8 mouse cellular contexts compared by ENCODE assay signal in the genomic region with DNA sequence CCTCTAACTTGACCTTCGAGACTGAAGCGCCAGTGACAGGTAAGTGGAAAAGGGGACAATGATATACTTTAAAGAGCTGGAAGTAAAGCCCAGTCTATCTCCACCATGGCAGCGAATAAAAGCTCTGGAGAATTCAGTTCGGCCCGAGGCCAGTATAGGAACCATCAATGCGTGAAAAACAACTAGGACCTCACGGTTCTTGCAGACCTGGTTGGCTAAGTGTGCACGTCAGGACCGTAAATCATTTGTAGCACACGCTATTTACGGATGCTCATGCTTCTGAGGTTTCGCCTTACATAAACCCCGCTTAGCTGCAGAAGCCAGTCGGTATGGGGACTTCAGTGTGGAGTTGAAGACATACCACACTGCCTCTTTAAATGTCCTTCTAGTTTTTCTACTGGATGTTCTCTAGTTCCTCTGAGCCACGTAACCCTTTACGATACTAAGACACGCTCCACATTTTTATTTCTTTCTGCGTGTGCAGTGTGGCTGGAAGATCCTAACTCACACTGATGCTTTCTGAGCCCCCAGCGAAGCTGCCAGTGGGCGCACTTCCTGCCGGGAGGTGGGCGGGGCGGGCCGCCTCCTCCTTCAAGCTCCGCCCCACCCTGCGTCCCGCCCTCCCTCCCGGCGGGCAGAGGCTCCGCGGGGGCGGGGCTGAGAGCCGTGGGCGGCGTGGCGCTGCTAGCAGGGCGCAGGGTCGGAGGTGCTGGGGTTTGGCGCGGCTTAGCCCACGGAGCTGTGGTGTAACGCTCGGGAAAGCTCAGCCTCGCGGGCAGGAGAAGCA. TPM values are rescaled to one million over a fixed set of nuclear protein-coding genes. Genes with fewer than 3 reads are reported as not detected.
A peak's percentile ranks its signal among the peaks of the same experiment; 100 is the strongest.
DNase-seq lines count a peak whose midpoint lies in the region; ATAC-seq and TF ChIP-seq lines count a peak whose summit lies in the region.

A gene (plus strand): TSS at position 660 of the 787 bp plus-strand sequence.

- no peaks in the 10 kb centered on the region for H3K27me3 ChIP-seq in heart, embryonic 14.5 days (ENCODE audit: control insufficient read depth, insufficient read depth, low read length)
- H3K27me3 ChIP-seq in liver, embryonic 14.5 days (ENCODE audit: control insufficient read depth, insufficient read depth, low read length): no peaks in the 10 kb centered on the region
- no peaks in the 10 kb centered on the region for H3K27me3 ChIP-seq in stomach, embryonic 15.5 days (replicated peaks)

- H3K36me3 ChIP-seq in heart, embryonic 14.5 days (ENCODE audit: control insufficient read depth, insufficient read depth, low read length): no peaks in the 10 kb centered on the region
- no peaks in the 10 kb centered on the region for H3K36me3 ChIP-seq in liver, embryonic 14.5 days (replicated peaks; ENCODE audit: control insufficient read depth, insufficient read depth, low read depth)
- no peaks in the 10 kb centered on the region for H3K36me3 ChIP-seq in stomach, embryonic 15.5 days

- no peaks in the 10 kb centered on the region for H3K9me3 ChIP-seq in heart, embryonic 14.5 days (ENCODE audit: control insufficient read depth, low read length)
- H3K9me3 ChIP-seq in liver, embryonic 14.5 days (ENCODE audit: control insufficient read depth, low read length): no peaks in the 10 kb centered on the region
- no peaks in the 10 kb centered on the region for H3K9me3 ChIP-seq in stomach, embryonic 15.5 days

- H3K4me1 ChIP-seq in heart, embryonic 14.5 days (ENCODE audit: control insufficient read depth in 2 of 2, insufficient read depth in 2 of 2, low read length in 2 of 2): peaks cover 6 to 15% of the 10 kb centered on the region in 2 experiments
- peaks cover 15 to 26% of the 10 kb centered on the region in 2 experiments for H3K4me1 ChIP-seq in liver, embryonic 14.5 days (replicated peaks; ENCODE audit: control insufficient read depth in 2 of 2, insufficient read depth in 2 of 2, low read length in 1 of 2)
- H3K4me1 ChIP-seq in stomach, embryonic 15.5 days: 0 out of 2 replicates have a peak, but pooled peaks cover 4% of the 10 kb centered on the region

- H3K4me2 ChIP-seq in heart, embryonic 14.5 days (ENCODE audit: low read length): peak within 1 kb of the TSS; percentile 91
- H3K4me2 ChIP-seq in liver, embryonic 14.5 days (ENCODE audit: low read depth): peak within 1 kb of the TSS; percentile 100
- peak within 1 kb of the TSS; percentile 96 for H3K4me2 ChIP-seq in stomach, embryonic 15.5 days

- peak; percentile 83 to 85 for DNase-seq in CD8-positive naive resting alpha-beta T cell, adult 2 months (ENCODE audit: low read depth in 2 of 2, low spot score in 2 of 2)
- DNase-seq in c-Kit-negative CD71-positive TER-119-positive erythroid progenitor cells, embryonic 14.5 days (ENCODE audit: low read depth, low spot score): peak; percentile 79
- DNase-seq in fibroblast of lung, adult 2 months (ENCODE audit: low read depth): peak; percentile 49
- peak; percentile 96 for DNase-seq in kidney, postnatal 10 days
- DNase-seq in liver, embryonic 14.5 days (ENCODE audit: low read depth in 3 of 3, low spot score in 3 of 3): peak; percentile 74 to 75 (median 74)
- DNase-seq in neural tube, embryonic 10.5 days (ENCODE audit: extremely low spot score, low spot score): peak; percentile 88

- peak; percentile 92 for ATAC-seq in heart, embryonic 14.5 days (ENCODE audit: insufficient number of reproducible peaks, insufficient read depth, low FRiP score, low read depth)
- ATAC-seq in liver, embryonic 14.5 days (ENCODE audit: insufficient read depth): peak; percentile 84
- peak; percentile 91 for ATAC-seq in stomach, embryonic 15.5 days (ENCODE audit: insufficient read depth, low FRiP score, low read depth)

- 3% methylated on average over 41 of the region's 45 CpGs for WGBS in heart, embryonic 14.5 days
- 6% methylated on average over 45 of the region's 45 CpGs for WGBS in liver, embryonic 14.5 days (ENCODE audit: insufficient replicate concordance)
- WGBS in stomach, embryonic 15.5 days: 3% methylated on average over 44 of the region's 45 CpGs

- TF ChIP-seq EP300 in liver, embryonic 14.5 days (IDR thresholded peaks at IDR 0.05; ENCODE audit: low read depth): no peak

- H3K27ac ChIP-seq in heart, embryonic 14.5 days (replicated peaks in 1 of 2; ENCODE audit: control insufficient read depth in 1 of 2, insufficient read depth in 1 of 2, low read depth in 2 of 2, low read length in 2 of 2): peak within 1 kb of the TSS; percentile 64 to 81
- peak within 1 kb of the TSS; percentile 4 for H3K27ac ChIP-seq in liver, embryonic 14.5 days
- peak within 1 kb of the TSS; percentile 85 for H3K27ac ChIP-seq in stomach, embryonic 15.5 days

- no peak for TF ChIP-seq CTCF in liver, embryonic 14.5 days (IDR thresholded peaks at IDR 0.05; ENCODE audit: low read depth)

- peak within 1 kb of the TSS; percentile 87 to 89 for H3K4me3 ChIP-seq in heart, embryonic 14.5 days (ENCODE audit: control insufficient read depth in 1 of 2, insufficient read depth in 1 of 2, low read depth in 1 of 2, low read length in 2 of 2)
- peak within 1 kb of the TSS; percentile 86 to 96 for H3K4me3 ChIP-seq in liver, embryonic 14.5 days (ENCODE audit: insufficient read depth in 1 of 2, low read depth in 2 of 2, low read length in 2 of 2)
- peak within 1 kb of the TSS; percentile 59 for H3K4me3 ChIP-seq in stomach, embryonic 15.5 days (replicated peaks)

- H3K9ac ChIP-seq in heart, embryonic 14.5 days (ENCODE audit: low read length): peak within 1 kb of the TSS; percentile 86
- H3K9ac ChIP-seq in liver, embryonic 14.5 days (replicated peaks): peak within 1 kb of the TSS; percentile 77
- H3K9ac ChIP-seq in stomach, embryonic 15.5 days: peak within 1 kb of the TSS; percentile 87

RNA-seq across cellular contexts. Expression of the gene that starts here (rescaled TPM):
- polyA plus RNA-seq in heart, embryonic 14.5 days (2014; fragmentation: Nextera tagmentation; extraction: Ambion mirVana): 6.3 and 6.6 TPM in 2 replicates
- polyA plus RNA-seq in liver, embryonic 14.5 days (2012; rRNA removed): 1.2 and 1.6 TPM in 2 replicates
- 2.2 and 2.5 TPM in 2 replicates for polyA plus RNA-seq in liver, embryonic 14.5 days (2014; fragmentation: Nextera tagmentation; extraction: Ambion mirVana)
- polyA plus RNA-seq in stomach, embryonic 15.5 days (2015; fragmentation: Nextera tagmentation; extraction: Ambion mirVana): 7.3 and 8.6 TPM in 2 replicates

Comparison
In these comparisons a context has a peak if more than half of its experiments do, and no peak if none do; other contexts are left out.
1. Peak in every context shown above with its lines: DNase-seq, ATAC-seq, H3K4me3 ChIP-seq and H3K27ac ChIP-seq.
2. H3K27ac ChIP-seq: peak in every context shown above with its lines; median percentile 85 in stomach, embryonic 15.5 days; 72 in heart, embryonic 14.5 days; 4 in liver, embryonic 14.5 days.